Mouse (Mus musculus) bone marrow macrophage, adult 2 months (primary cell): ENCODE measurements around the gene Methig1. TPM values are rescaled to one million over a fixed set of nuclear protein-coding genes. Genes with fewer than 3 reads are reported as not detected.
"Not testable (repeated sequence)": the region's sequence is repeated elsewhere in the genome, so short reads cannot be mapped to it uniquely, and the experiment has no call there.

Experiments used
- H3K27ac ChIP-seq: 2 replicates; pipeline ENCODE4 v1.5.1; 2012; ENCODE audit warnings: low read depth, low read length; ENCODE audit not compliant: insufficient read depth
- H3K4me1 ChIP-seq: 2 replicates; pipeline ENCODE4 v1.6.1; 2012; ENCODE audit warnings: low read length; ENCODE audit not compliant: control insufficient read depth, insufficient read depth
- H3K4me3 ChIP-seq: 2 replicates; pipeline ENCODE4 v1.5.1; 2012; ENCODE audit warnings: mild to moderate bottlenecking, low read length, moderate library complexity; ENCODE audit not compliant: insufficient read depth
- CTCF ChIP-seq: IDR thresholded peaks from 2 replicates; pipeline ENCODE4 v1.5.1; 2012; ENCODE audit warnings: low read depth, mild to moderate bottlenecking, low read length, moderate library complexity
- POLR2A ChIP-seq: IDR thresholded peaks from 2 replicates; pipeline ENCODE4 v1.6.1; 2012; ENCODE audit warnings: mild to moderate bottlenecking, low read depth, low read length, borderline replicate concordance
- polyA plus RNA-seq: library from polyadenylated mRNA; stranded (reverse); fragments of >200 nt; gene quantifications from 2 replicates; pipeline ENCODE4 v1.2.4, GENCODE M21; 2012; ENCODE audit not compliant: missing spikeins, insufficient read depth, insufficient read length

Gene Methig1
- polyA plus RNA-seq, 1 experiment: not detected

GRCm38 (mm10) chr15:100320295-100320905 is 32.5 kb upstream of the Methig1 start:
- TF ChIP-seq POLR2A: no peak
- no peak for TF ChIP-seq CTCF
- peak overlapping the region; percentile 16; the same call in 1 of the 2 replicates for H3K27ac ChIP-seq
- H3K4me1 ChIP-seq: peaks cover 21% of the 10 kb centered on the region
- H3K4me3 ChIP-seq: no peak overlapping the region

GRCm38 (mm10) chr15:100321134-100321533 is 31.8 kb upstream of the Methig1 start:
- TF ChIP-seq POLR2A (no peak), CTCF (no peak)
- peaks cover 21% of the 10 kb centered on the region for H3K4me1 ChIP-seq
- no peak overlapping the region for H3K4me3 ChIP-seq
- H3K27ac ChIP-seq: no peak overlapping the region

GRCm38 (mm10) chr15:100324021-100324591 is 28.8 kb upstream of the Methig1 start:
- no peak for TF ChIP-seq POLR2A
- no peak for TF ChIP-seq CTCF
- H3K4me3 ChIP-seq: no peak overlapping the region
- H3K4me1 ChIP-seq: peaks cover 14% of the 10 kb centered on the region
- no peak overlapping the region for H3K27ac ChIP-seq

GRCm38 (mm10) chr15:100325235-100325634 is 27.7 kb upstream of the Methig1 start:
- H3K4me3 ChIP-seq: no peak overlapping the region
- TF ChIP-seq POLR2A: no peak
- H3K4me1 ChIP-seq: peaks cover 10% of the 10 kb centered on the region
- no peak overlapping the region for H3K27ac ChIP-seq

DNA sequence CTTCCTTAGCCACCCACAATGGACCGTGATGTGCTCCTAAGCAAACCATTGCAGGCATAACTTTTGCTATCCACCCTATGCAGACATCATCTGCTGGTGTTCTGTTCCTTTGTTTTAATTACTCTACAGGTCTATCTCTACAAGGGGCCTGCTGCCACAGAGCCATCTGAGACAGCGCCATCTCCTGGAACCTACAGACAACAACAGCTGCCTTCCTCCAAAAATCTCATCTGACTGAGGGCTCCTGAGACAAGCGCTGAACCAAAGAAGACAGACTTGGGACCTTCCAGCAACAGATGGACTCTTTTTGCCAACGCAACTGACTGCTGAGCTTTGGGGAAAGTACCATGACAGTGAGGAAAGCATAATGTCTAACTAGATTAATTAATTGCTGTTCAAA is 24.9 kb upstream of the Methig1 start:
- H3K4me3 ChIP-seq, H3K4me1 ChIP-seq, H3K27ac ChIP-seq: not testable (repeated sequence)

DNA sequence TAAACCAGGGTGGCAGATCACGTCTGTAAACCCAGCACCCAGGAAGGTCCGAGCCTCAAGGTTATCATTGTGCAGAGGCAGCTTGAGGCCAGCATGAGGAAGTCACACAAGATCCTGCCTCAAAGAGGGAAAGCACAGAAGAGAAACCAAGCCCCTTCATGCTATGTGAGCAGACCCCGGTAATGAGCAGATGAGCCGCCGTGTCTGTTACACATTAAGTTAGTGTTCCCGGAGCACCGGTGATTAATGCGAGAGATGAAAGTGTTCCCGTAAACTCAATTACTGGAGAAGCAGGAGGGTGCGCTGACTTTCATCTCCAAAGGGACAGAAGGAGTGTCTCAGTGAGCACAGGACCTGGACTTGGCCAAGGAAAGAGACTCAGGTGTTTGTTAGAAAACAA is 23.6 kb upstream of the Methig1 start:
- not testable (repeated sequence) for H3K4me1 ChIP-seq, H3K27ac ChIP-seq, H3K4me3 ChIP-seq

DNA sequence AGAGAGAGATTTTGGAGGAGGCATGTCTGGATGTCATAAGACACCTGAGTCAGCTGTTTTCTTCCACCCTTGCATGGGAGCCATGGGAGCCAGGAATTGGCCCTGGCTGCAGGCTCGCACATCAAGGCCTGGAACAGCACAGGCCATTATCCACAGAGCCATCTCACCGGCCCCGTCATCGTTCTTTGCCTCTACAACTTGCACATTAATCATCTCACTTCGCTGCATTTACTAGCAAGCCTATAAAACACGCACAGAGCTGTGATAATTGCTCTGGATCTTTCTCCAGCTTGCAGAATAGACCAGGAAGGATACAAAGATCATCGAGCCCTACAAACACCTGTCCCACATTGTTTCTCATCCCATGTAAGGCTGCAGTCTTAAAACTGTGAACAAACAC is 22.2 kb upstream of the Methig1 start:
- Histone ChIP-seq H3K4me3 (no peak overlapping the region), H3K4me1 (peaks cover 3% of the 10 kb centered on the region), H3K27ac (no peak overlapping the region)
- TF ChIP-seq POLR2A (no peak), CTCF (no peak)

DNA sequence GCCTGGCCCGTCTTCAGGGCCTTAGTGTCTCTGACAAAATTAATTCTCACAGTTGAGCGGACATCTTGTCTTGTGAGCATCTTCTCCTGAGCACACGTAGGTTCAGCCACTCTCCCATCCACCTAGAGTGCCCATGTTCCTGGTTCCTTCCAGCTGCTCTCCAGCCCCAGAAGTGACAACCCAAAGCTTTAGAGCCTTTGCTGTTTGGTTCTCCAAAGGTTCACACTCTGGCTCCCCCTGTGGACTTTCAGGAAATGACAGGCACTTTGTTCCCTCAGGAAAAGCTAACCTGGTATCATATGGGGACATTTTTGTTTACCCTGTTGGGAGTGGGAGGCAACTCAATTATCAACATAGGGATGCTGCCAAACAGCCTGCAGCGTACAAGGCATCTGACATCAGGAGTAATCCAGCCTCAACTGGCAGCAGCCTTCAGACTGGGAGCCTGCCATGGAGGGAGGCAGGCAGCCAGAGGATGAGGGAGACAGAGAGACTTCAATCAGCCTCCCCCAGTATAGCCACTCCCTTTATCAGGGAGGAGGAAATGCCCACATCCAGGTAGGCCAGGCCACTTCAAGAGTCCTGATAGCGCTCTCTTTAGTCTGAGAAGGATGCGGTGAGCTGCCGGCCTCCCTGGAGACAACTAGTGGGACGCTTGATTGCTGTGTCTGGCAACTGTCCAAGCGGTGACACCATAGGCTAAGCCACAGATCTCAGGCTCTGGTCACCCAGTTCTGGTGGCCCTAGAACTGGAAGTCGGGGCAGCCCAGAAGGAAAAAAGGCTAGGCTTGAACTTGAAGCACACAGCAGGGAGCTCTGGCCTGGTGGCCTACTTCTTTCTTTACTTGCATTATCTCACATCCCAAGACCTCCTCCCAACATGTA is 20.6 kb upstream of the Methig1 start:
- H3K4me1 ChIP-seq, H3K4me3 ChIP-seq, H3K27ac ChIP-seq: not testable (repeated sequence)

DNA sequence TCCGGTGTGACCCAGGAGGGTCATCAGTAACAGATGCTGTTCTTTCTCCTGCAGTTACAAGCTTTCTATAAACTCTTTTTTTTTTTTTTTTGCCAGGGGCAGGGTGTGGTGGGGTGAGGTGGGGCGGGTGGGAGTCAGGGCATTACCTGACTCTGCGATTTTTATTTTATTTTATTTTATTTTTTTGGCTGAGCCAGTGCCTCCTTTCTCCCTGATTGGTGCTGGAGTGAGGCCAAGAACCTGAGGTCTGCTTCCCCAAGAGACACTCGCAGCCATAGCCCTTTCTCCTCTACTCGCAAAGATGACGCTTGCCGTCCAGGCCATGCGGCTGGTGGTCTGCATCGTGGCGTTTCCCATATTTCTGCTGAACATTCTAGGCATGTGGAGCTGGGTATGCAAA is 18.3 kb upstream of the Methig1 start, which contains the start of gene Mettl7a3:
Gene Mettl7a3 (plus strand): TSS at position 301 of the 400 bp plus-strand sequence.
- Histone ChIP-seq H3K4me3 (no peak within 1 kb of the TSS), H3K27ac (no peak within 1 kb of the TSS), H3K4me1 (peaks cover 3% of the 10 kb centered on the region)
- TF ChIP-seq POLR2A: no peak
- TF ChIP-seq CTCF: no peak

DNA sequence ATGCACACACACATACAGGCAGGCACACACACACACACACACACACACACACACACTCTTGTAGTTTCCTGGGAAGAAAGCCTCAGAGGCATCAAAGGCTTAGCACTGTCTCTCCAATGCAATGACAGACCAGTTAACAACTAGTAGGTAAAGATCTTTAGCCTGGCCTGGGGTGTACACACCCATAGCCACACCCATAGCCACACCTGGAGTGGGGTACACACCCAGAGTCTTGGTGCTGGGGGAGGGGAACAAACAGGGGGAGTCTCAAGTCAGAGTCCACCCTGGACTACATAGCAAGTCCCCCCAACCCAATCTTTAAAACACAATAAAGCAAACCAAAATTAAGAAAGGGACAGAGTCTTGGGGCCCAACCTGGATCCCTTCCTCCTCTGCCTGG is 15.6 kb upstream of the Methig1 start:
- H3K4me3 ChIP-seq, H3K4me1 ChIP-seq, H3K27ac ChIP-seq: not testable (repeated sequence)

- not testable (repeated sequence) for H3K27ac ChIP-seq, H3K4me3 ChIP-seq, H3K4me1 ChIP-seq
Observed at GRCm38 (mm10) chr15:100337847-100338246, 15.1 kb upstream of the Methig1 start.

- not testable (repeated sequence) for H3K4me3 ChIP-seq, H3K27ac ChIP-seq, H3K4me1 ChIP-seq
Observed at GRCm38 (mm10) chr15:100341314-100341980, 11.5 kb upstream of the Methig1 start.
